Mouse (Mus musculus) CD4-positive, CD25-positive, alpha-beta regulatory T cell, adult 4 months (primary cell): ENCODE data around the gene Cd8a. TPM values are rescaled to one million over a fixed set of nuclear protein-coding genes. Genes with fewer than 3 reads are reported as not detected.
"Not testable (repeated sequence)": the region's sequence is repeated elsewhere in the genome, so short reads cannot be mapped to it uniquely, and the experiment has no call there.

Source experiments
- ATAC-seq: one replicate; pipeline ENCODE4 v1.8.0; 2017
- polyA plus RNA-seq, 2 experiments: library from polyadenylated mRNA; unstranded; fragments of 100-300 nt; shearing (Covaris generic); gene quantifications; one replicate each; pipeline ENCODE4 v1.2.1; 2017

Gene Cd8a
- polyA plus RNA-seq, result 1 to 10 TPM; 1.6 to 2.4 TPM

DNA sequence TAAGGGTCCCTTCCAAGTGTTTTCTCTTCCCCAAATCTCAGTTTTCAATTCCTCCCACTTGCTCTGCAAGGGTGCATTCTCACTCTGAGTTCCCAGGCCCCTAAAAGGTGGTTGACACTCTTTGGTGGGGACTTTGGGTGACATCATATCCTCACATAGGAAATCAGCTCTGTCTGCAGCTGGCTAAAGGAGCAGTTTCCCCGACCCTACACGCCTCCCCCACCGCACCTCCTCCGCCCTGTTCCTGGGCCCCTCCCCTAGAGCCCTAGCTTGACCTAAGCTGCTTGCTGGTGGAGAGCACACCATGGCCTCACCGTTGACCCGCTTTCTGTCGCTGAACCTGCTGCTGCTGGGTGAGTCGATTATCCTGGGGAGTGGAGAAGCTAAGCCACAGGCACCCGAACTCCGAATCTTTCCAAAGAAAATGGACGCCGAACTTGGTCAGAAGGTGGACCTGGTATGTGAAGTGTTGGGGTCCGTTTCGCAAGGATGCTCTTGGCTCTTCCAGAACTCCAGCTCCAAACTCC is at the start of gene Cd8a:
Gene Cd8a (plus strand): TSS at position 179 of the 527 bp plus-strand sequence.
- no peak for ATAC-seq

DNA sequence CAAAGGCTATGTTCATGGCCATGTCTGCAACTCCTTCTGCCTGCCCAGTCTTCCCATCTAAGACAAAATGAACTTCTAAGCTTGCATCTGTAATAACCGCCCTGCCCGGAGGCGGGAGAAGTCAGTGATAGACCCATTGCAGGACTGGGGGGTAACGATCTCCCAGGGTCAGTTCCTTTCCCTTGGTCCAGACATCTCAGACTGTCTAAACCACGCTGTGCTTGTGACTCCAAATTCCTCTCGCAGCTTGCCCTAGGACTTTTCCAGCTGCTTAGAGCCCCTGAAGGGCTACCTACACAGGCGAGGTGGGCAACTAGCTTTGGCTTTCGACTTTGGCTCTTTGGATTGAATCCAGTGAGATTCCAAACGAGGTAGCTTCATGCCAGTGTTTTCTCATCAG is 48.4 kb upstream of the Cd8a start:
- ATAC-seq, result no peak

DNA sequence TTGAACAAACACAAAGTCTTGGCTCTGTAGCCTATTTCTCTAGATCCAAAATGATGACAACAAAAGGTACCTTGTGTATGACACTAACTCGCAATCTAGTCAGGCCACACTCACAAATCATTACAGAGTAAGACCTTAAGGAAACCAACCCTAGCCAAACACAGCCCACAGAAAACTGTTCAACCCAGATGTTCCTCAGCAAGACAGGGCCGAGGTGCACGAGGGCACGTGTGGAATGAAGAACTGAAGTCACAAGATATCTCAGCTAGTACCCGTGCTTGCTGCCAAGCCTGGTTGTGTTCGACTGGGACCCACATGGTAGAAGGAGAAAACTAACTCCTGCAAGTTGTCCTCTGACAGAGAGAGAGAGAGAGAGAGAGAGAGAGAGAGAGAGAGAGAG is 43.3 kb upstream of the Cd8a start:
- no peak for ATAC-seq

DNA sequence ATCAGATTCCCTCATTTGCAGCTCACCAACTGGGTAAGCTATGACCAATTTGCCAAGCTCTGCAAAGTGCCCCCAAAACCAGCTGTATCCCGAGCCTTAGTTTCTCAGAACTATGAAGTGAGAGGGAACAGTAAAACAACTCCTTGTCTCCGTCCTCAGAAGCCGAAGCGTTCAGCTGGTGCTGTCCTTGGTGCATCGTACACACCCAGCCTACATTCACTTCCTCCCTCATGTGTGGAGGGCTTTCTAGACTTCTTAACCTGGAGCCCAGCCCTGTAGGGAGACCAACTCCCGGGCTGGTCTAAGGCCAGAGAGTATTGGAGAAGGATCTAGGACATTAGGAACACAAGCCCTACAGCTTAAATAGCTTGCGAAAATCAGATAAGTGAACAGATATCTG is 42.7 kb upstream of the Cd8a start:
- no peak for ATAC-seq

DNA sequence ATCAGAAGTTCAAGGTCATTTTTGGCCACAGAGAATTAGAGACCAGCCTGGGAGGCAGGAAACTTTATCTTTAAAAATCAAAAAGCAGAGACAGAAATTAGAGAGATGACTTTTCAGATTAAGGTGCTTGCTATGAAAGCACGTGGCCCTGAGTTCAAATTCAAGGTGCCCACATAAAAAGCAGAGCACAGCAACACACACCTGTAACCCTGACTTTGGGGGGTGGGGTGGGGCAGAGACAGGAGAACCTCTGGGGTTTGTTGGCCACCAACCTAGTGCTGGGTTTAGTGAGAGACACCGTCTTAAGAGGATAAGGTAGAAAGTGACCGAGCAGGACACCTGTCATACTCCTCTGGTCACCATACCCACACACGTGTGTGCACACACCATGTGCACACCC is 41.7 kb upstream of the Cd8a start:
- not testable (repeated sequence) for ATAC-seq

DNA sequence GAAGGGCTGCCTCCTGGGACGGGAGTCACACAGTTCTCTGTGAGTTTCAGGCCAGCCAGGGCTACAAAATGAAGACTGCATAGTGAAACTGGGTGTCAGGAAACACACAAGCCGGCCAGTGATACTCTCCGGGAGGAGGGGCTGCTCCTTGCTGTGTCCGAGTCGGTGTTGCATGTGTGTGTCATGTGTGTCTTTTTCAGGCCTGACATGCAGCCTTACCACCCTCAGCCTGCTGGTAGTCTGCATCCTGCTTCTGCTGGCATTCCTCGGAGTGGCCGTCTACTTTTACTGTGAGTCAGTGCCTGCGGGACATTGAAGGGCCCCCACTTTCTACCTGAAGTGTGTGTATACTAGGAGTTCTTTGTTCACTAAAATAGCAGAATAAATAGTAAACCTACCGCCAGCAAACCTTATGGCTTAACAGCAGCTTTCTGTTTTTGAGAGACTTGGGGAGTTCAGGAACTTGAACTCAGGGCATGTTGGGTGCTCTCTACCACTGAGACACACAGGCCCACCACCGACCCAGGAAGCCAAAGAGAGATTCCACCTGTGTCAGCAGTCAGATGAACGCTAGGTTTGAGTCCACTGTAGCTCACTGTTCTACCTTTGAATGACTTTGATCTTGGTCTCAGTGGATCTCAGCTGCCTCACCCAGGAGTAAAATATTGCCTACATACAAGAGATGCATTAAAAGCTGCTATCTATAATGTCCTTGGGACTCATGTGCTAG is 40.8 kb upstream of the Cd8a start:
- ATAC-seq, result no peak

DNA sequence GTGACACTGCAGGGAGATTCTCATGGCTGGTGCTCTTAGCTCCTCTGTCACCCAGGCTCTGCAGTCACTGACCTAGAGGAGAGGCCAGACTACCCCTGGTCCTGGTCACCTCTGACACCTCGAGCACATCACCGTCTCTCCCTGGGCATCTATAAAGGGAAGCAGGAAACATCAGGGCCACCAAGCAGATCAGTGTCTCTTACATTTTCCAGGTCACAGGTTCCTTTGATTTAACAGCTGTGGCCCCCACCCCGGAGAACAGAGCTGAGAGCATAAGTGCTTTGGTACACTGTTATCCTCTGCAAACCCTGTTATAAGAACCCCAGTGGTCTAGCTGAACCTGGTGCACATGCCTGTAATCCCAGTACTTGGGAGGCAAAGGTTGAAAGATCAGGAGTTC is 40.2 kb upstream of the Cd8a start:
- ATAC-seq, result no peak

DNA sequence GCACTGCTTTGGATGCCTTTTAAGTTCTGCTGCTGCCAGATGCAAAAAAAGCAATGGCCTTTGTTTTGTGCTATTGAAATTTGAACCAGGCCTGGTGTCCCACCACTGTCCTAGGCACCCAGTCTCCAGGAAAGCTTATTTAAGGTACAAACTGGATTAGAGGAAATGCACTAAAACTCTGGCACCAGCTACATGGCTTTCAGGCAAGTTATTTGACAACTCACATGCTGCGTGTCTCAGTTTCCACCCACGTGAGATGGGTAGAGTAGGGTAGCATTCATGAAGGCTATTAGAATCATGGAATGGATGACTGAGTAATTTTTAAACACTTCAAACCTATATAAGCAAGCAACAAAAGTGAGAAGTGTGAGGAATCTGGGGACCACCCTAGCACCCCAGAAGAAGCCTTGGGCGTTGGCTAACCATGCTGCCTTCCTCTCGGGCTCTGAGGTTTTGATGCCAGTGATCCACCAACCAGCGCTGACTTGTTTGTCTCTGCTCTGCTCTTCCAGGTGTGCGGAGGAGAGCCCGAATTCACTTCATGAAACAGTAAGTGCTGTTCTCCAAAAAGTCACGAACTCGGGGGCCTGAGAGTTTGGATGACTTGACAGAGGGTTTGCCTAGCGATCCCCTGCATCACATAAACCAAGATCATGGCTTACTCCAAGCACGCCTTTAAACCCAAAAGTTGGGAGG is 39.5 kb upstream of the Cd8a start:
- ATAC-seq, result no peak

DNA sequence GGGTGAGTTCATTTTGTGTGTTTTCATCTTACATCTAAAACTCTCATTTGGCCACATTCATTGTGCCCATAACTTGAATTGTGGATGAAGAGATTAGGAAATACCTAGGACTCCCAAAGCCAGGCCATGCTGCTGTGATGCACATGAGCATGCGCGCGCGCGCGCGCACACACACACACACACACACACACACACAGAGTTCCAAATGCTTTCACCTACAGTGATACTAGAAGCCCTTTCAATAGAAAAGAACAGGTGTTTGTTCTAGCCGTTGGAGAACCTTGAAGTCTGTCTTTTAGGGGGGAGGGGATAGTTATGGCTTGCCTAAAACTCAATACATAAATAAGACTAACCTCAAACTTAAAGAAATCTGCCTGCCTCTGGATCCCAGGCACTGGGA is 35.6 kb upstream of the Cd8a start:
- ATAC-seq, result no peak

DNA sequence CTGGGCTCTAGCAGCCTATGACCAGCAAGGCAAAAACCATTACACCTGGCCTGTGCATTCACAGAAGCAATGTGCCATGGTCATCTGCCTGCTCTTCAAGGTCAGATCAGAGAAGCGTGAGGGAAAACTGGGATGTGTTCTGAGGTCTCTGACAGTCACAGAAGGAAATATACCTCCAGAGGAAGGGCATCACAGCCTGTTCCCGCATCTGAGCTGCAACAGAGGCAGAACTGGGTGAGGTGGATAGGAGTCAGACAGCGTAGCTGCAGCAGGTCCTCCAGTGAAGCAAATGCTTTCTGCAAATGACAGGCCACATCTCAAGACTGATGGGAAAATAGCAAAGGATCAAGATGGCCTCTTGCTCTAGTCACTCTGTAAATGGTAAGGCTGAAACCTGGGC is 34.3 kb upstream of the Cd8a start:
- ATAC-seq, result no peak

DNA sequence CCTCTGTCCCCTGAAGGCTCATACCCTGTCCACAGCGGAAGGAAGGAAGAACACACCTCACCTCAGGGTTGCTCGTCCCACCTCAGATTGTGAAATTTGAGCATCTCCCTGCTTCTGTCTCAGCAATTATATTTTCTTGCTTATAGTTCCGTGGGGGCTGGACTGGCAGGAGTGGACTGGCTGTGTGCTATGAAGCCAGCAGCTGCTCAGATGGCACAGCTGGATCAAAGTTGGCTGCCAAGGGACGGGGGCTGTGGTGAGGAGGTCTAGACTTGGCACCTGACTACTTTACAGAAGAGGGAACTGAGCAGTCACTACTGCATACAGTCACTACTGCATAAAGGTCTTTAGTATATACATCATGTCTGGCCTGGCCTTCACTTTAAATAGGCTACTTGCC is 33.9 kb upstream of the Cd8a start:
- ATAC-seq, result no peak

DNA sequence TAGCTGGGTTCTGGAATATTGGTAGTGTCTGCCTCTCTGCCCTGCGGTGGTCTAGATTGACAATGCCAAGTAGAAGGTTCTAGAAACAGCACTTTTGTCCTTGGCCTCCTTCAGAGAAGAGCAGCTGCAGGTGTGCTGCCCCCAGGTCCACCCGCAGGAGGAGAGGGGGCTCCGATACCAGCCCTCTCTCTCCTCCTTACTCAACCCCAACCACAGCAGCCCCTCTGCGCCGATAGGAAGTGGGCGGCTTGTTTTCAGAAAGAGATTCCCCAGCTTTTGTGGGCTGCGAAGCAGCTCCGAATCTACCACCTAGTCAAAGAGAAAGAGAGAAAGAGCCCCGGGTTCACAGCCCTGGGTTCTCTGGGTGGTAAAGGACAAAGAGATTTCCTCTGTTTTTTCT is 32.0 kb upstream of the Cd8a start:
- ATAC-seq, result no peak

DNA sequence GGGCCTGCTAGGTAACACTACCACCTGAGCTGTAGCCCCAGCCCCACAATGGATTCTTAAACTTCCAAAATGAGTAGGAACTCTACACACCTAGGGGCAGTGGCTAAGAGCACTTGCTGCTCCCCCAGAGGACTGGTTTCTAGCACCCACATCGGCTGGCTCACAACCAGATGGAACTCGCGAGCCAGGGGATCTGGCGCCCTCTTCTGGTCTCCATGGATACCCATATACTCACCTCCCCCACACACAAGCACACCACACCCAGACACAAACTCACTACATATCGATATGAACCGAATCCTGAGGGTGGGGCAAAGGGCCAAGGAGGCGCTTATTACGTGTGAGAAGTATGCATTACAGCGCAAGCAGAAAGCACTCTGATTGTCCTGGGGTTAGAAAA is 25.2 kb upstream of the Cd8a start:
- ATAC-seq, result no peak

DNA sequence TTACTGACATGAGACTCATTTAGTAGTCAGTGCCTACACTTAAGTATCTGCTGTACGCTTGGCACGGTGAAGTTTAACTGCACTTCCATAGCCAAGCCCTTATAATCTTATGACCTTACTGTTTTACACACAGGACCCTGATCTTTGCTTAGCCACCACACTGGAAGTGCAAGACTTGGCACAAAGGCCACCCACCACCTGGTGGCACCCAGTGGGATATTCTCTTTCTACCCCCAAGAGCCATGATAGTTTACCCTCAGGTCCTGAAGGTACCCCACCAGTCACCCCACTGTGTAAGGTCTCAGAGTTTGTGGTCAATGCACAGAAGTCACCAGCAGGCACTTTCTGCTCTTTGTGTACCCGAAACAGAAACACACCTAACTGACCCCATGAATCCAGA is 22.0 kb upstream of the Cd8a start:
- no peak for ATAC-seq

DNA sequence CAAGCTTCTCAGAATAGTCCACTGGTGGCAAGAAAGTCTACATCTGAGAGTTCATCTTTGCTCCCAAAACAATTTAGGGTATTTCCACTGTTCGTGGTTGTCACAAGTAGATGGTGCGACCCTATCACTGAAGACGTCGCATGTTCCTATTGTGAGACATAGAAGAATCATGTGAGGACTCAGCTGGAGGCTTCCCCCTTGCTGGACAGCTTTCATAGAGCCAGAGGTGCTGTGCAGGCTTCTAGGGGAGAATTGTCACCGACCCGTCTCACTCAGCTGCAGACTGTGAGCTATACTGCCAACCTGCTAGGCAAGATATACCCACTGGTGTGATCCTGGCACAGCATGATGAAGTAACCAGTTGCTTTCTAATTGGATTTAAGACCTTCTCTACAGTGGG is 21.0 kb upstream of the Cd8a start:
- no peak for ATAC-seq

DNA sequence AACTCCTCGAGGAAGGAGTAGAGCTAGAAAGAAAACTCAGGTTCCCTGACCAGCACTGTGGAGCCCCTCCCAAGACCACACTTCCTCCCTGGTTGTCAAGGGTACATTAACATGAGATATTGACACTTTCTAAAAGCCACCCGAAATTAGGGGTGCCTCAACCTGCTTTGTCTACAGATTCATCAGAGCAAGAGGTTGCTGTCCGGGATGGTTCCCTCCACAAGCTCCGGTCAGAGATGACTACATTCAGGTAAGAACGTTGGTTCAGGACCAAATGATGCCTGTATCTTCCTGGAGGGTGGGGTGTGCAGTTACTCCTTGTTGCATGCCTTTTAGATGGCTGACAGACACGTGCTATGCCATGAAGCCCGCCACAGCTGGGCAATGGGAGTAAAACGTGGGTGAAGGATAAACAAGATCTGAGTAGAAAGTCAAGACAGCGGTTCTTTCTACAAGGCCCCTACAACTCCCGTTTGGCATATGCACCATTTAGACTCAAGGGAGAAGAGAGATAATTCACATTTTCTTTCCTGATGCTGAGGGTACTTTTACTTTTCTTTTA is 20.3 kb upstream of the Cd8a start:
- ATAC-seq, result no peak

DNA sequence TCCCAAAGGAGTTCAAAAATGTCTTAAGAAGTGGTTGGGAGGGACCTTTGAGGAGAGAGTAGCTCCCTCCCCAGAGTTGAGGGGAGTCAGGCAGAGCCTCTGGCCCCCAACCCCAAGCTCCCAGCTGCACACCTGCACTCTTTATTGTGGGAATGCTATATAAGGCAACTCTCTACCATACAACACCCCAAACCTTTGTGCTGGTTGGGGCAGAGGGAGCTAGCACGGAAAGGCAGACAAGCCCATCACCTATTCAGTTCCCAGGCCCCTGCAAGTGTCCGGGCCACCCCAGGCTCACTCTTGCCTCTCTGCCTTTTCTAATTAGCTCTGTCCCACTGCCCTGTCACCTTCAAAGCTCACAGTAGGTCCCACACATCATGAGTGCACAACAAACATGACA is 19.5 kb upstream of the Cd8a start:
- no peak for ATAC-seq

DNA sequence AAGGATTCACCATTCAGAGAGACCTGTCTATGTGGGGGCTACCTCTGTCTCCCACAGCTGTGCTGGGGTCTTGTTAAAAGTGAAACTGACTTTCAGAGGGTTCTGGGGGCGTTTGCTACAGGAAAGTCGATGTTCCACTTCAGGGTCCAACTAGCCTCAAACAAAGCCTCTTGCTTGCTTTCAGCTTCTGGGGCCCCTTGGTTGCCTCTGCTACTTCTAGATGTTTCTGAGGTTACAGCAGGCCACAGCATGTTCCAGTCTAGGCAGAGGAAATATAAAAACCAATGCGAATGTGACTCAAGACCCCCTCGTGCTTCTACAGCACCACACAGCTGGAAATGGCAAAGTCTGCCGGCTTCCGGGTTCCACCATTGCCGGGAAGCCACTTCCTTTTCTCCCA is 15.7 kb upstream of the Cd8a start:
- ATAC-seq, result no peak

DNA sequence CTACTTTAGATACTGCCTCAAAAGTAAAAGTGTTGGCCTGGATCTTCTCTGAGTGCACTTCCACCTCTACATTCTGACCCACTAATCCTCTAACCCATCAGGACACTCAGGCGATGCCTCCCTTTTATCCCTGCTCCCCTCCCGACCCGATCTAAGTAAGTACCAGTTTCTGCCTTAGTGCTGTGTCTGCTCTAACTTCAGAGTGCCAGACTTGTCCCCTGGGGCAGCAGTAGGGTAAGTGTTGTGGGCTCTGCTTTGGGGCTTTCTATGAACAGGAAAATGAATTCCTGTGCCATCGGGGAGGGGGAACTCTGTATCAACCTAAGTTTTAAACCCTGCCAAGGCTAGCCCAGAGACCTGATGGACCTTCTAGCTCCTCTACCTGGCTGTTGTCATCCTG is 13.0 kb upstream of the Cd8a start:
- no peak for ATAC-seq

DNA sequence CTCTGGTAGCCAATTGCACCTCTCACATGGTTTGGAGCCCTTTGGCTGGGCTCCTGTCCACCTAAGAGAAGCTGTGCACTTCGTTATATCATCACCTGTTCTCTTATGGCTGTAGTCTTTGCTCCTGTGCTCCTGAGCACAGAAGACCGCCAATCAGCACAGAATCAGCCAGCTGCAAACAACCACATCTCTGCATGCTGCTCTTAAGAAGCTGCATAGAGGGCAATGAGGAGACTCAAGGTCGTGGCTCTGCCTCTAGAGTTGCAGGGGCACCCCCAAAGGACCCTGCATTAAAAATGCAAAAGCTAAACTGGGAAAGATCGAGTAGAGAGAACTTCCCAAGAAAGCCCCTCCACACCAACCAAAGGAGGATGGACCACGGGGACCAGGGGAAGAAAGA is 12.5 kb upstream of the Cd8a start:
- ATAC-seq, result no peak

DNA sequence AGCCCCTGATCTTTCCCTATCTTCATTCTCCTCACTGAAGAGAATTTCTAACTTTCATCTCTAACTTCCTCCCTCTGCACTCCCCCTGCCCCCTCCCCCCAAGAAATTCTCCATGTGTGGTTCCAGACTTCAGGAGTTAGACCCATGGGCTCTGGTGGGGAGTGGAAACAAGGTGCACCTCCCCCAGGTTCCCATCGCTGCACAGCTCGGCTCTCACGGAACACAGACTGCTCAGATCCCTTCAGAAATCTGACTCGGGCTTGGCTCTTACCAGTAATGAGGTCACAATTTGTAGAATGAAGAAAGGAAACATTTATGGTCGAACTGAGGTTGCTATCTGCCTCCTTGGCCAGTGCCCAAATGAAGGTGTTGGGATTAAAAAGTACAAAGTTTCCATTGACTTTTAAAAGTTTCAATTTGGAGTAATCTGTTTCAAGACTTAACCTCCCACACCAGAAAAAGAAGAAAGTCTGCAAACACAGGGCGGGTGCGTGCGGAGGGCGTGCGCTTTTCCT is 12.0 kb upstream of the Cd8a start:
- ATAC-seq, result no peak

DNA sequence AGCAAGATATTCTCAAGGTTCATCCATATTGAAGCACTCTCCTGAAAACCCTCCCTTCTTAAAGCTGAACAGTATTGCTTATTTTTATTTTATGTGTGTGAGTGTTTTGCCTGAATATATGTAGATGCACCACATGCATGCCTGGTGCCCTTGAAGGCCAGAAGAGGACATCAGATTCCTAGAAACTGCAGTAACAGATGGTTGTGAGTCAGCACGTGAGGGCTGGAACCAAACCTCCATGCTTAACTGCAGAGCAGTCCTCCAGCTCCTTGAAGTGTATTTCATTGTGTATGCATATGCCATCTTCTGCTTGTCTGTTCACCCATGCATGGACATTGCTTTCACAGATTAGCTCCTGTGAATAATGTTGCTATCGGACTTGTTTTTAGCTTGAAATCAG is 9.2 kb upstream of the Cd8a start:
- no peak for ATAC-seq

DNA sequence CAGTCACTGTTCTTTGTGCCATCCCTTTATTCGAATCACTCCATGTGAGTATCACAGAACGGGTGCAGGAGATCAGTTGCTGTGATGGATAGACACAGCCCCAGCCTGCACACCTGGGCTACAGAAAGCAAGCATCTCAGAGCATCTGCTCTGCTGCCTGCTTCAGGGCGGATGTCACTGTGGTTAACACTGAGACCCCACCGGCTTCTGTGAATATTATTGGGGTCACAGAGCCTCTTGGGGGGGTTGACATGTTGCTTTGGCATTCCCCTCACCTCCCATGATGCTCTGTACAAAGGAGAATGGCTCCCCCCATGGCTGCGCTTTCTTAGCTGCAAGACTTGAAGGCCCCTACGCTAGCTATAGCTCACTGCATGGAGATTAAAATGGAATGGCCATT is 3.8 kb upstream of the Cd8a start:
- no peak for ATAC-seq

DNA sequence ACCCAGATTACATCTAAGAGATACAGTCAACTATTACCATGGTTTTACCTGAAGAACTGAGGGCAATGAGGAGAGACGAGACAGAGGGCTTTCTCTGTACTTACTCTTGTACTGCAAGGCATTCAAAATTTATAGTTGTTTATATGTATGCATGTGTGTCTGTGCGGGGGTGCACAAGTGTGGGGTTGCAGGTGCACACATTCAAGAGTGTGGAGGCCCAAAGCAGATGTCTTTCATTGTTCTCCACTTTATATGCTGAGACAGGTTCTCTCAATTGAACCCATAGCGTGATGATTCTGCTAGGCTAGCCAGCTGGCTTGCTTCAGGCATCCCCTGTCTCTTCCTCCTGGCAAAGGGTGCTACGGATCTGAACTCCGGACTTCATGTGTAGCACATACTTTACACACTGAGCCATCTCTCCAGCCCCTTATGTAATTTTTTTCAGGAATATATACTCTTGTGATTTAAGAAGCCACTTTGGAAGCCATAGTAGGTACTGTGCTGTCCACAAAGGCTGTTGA is 2.1 kb upstream of the Cd8a start:
- no peak for ATAC-seq
